Mouse (Mus musculus): ENCODE data around the gene Btbd10.

Gene Btbd10

DNA sequence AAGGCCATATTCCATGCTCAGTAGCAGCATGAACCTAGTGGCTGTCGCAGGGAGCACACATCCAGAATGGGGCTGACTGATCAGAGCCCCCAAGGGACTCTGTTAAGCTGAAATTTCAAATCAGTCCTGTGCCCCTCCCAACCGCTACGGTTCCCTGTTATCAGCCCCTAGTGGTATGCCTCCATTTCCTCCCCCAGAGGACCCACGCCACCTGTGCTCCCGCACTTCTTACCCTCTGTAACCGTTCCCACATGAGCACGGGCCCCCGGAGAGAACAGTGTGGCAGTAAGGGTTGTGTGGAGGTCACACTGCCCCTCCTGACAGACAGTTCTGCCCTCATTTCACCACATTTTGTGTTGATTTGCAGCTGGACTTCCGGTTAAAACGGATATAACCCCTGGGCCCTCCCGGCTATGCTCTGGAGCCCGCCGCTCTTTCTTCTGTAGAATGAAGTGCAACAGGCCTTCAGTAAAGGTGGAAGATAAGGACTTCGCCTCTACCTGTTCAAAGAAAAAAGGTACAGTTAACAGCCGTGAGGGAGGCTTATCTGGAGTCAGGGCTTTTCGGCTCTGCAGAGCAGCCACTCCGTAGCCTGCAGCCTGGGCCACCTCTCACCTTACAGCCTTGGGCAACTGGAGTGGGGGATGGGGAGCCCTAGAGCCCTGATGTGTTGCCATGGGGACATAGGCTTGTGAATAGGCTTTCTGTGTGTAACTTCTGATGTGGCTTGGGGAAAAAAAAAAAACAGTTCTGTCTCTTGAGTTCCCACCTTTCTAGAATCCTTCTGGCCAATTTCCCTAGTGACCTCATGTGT lies 73.9 kb downstream of the Btbd10 start:
- no peak for DNase-seq (ENCODE audit: low read depth, low spot score)

DNA sequence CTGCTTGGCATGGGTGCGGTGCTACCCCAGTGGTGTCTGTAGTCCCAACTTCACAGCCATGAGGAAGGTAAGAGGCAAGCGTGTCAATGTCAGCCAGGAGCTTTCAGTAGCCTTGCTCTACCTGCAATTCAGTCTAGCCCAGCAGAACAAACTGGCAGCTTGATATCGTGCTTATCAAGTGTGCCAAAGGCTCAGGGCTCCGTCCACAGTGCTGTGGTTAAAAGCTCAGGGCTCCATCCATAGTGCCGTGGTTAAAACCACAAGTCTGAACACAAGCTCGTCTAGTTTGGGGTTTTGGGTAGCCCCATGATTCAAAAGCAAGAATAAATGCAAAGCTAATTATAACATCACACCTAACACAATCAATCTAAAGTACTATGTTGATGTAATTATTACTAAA lies 74.6 kb downstream of the Btbd10 start:
- DNase-seq (ENCODE audit: low read depth, low spot score): no peak

DNA sequence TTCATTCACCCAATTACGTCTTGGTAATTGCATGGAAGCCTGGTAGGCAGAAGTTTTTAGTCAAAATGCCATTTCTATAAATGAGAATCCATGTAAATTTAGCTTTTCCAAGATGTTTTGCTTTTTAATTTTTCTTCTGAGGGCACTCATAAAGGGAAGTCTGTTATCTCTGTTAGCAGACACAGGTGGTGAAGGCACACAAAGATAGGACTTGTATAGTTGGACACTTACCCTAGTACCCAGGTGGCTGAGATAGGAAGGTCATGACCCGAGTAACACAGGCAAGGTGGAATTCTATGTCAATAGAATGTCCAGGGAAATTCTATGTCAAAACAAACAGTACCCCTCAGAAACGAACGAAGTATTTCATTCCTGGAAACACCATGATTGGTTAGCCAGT lies 77.0 kb downstream of the Btbd10 start:
- no peak for DNase-seq (ENCODE audit: low read depth, low spot score)

DNA sequence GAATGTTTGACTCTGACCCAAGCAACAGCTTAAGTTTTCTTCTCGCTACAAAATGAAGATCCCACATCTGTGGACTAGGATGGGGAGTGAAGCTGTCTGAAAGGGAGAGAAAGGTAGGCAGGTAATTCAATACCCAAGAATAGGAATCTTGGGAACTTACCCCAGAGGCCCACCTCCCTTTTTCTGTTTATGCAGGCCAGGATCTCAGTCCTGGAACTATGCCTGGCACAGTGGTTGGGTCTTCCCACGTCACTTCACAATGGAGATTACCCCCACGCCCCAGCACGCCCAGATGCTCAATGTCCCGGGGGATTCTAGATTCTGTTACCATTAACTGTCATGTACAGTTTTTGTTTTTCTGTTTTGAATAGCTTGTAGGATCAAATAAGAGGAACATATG lies 77.5 kb downstream of the Btbd10 start:
- no peak for DNase-seq (ENCODE audit: low read depth, low spot score)

DNA sequence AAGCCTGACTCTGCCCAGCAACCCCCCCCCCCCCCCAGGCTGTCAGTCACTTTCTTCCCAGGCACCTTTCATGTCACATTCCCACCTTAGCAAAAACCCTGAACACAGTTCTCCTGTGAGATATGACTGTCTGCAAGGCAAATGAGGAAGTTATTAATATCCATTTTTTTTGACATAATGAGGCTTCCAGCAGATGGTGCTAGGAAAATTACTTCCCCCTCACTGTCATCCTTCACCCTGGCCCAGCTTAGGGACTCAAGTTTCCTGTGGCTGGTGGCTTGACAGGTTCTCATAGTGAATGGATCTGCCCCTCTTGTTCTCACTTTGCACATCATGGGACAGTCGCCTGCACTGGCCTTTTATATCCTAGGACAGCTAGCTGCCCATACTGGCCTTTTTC lies 80.0 kb downstream of the Btbd10 start:
- DNase-seq (ENCODE audit: low read depth, low spot score): no peak

DNA sequence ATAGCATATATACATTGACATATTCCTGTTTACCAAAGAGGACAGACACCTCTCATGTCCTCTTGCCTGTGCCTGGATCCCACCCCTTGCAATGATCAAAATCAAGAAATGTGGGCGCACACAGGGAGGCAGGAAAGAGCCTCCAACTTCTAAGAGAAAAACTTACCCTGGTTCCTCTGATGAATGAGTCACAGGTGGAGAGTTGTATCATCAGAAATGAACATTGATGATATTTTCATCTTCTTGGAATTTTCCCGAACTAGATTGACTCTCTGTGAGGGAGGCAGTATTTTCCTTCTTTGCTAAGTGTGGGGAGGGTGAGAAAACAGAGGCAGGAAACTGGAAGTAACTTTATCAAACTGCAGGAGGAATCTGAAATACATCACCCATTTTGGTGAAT lies 83.8 kb downstream of the Btbd10 start:
- DNase-seq (ENCODE audit: low read depth, low spot score): no peak

DNA sequence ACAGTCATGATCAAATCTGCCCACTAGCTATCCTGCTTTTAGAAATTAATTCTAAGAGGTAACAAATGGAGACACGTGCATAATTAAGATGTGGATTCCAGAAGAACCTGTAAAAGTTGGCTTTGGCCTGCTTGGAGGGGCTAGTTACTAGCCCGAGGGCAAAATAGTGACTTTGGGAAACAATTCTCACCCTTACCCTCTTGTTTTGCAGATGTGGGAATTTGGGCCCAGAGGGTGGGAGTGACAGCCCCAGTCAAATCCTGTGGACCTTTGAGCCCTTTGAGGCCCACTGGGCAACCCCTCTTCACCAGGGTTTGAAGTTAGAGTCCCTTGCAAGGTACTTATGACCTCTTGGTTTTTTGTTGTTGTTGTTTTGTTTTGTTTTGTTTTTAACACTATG lies 89.9 kb downstream of the Btbd10 start:
- no peak for DNase-seq (ENCODE audit: low read depth, low spot score)

DNA sequence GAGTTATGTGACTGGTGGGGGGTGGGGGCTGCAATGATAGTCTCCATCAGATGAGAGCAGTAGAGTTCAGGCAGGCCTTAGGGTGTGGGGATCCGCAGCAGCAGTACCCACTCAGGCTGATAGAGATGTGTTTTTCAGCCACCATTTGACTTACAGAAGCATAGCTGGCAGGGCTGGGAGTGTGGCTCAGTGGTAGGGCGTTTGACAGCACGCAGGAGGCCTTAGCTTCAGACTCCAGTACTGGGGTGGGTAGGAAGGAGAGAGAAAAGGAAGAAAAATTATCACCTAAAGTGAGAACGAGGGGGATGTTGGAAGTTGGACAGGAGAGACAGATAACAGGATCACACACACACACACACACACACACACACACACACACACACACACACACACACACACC lies 90.7 kb downstream of the Btbd10 start:
- DNase-seq (ENCODE audit: low read depth, low spot score): no peak

DNA sequence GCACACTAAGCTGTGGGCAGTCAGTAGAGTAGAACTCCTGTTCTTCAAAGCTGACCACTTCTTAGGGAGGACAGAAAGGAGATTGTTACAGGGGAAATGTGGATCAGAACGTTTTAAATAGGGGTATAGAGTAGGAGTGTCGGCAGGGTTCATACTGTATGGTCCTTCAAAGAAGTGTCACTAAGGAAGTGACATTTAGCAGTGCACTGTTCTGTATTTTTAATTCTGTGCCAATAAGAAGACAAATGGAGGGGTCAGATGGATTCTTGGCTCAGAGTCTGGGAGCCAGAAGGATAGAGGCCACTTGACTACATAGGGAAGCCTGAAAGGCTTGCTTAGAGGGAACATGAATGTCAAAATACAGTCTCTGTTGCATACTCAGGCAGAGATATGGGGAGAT lies 91.9 kb downstream of the Btbd10 start:
- no peak for DNase-seq (ENCODE audit: low read depth, low spot score)

DNA sequence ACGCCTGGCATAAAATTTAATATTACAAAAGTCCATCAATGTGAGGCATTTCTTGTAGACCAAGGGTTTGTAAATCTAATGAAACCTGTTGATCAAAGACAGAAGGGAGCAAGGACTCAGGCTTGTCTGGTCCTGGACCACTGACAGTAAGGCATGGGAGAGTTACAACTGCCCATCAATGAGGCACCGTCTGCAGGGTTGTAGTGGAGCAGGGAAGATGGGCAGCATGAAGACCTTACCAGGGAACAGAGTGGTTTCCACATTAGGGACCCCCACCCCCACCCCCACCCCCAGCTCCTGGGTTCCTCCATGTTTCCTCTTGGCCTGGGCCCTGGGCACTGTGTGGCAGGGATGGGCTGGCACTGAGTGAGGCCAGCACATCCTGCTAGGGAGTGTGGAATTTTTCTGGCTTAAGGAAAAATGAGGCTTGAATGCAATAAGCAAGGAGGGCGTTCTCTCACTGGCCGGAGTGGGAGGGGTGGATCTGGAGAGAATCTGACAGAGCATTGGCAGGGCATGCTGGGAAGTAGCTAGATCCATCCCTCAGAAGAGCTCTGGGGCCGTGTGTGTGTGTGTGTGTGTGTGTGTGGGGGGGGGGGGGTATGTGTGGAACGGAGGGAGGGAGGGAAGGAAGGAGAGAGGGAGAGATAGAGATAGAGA lies 96.7 kb downstream of the Btbd10 start:
- DNase-seq (ENCODE audit: low read depth, low spot score): no peak

DNA sequence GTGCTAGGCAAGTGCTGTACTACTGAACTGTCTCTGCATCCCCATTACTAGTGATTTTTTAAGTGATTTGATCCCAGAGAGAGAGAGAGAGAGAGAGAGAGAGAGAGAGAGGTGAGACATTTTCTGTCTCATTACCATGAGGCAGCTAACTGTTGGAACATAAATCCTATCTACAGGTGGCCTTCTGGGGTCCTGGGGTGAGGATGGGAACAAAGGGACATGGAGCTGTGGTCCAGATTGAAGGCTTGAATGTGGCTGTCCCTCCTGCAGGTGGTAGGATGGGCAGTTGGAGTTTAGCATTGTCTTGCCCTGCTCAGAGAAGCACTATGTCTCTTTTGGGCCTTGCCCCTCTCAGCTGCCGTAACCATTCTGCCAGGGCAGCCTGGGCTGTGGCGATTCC lies 98.2 kb downstream of the Btbd10 start:
- no peak for DNase-seq (ENCODE audit: low read depth, low spot score)

DNA sequence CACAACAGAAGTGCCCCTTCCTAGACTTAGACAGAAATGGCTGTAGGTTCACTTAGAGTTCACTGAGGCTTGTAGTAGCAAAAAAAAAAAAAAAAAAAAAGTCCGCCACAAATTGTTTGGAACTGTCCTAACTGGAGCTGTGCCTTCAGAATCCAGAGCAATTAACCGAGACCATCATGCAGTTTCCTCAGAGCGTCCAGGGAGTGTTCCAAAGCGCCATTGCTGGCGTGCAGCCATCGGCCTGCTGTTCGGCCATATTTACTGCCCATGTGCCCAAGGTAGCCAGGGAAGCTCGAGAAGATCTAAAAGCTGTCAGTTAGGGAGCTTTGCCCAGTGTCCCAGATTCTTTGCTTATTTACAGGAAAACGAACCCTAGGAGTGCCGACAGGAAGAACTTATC lies 98.6 kb downstream of the Btbd10 start:
- DNase-seq (ENCODE audit: low read depth, low spot score): no peak

DNA sequence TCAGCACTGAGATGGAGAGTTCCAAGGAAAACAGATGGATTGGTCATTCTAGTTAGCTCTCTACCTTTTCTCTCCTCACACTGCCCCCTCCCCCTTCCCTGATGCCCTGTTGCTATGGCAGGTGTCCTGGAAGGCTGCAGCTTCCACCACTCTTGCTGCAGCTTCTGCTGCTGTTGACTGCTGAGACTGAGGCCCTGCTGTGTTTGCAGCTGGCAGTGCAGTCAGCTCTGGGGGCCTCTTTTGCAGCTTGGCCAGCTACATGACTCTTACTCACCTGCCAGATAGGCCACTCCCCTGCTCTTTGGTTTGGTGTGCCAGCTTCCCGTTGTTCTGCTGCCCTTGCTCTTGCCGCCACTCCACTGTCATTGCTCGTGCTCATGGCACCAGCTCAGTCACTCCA lies 99.3 kb downstream of the Btbd10 start:
- no peak for DNase-seq (ENCODE audit: low read depth, low spot score)

DNA sequence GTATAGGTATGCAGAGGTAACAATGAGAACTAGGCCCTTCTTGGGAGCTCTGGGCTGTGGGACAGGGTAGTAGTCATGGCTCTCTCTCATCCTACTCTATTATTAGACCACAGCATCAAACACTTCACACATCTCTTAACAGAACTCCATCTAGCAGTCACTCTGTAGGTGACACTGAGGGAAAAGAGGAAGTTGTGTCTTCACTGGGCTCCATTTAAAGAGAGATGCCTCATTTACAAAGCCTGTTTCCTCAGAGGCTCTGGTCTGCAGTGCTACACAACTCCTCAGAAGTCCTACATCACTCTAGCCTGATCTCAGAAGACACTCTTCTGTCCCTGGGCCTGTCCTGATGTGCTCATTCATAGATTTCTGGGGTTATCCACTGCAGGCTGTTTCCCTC lies 100.1 kb downstream of the Btbd10 start:
- DNase-seq (ENCODE audit: low read depth, low spot score): no peak

DNA sequence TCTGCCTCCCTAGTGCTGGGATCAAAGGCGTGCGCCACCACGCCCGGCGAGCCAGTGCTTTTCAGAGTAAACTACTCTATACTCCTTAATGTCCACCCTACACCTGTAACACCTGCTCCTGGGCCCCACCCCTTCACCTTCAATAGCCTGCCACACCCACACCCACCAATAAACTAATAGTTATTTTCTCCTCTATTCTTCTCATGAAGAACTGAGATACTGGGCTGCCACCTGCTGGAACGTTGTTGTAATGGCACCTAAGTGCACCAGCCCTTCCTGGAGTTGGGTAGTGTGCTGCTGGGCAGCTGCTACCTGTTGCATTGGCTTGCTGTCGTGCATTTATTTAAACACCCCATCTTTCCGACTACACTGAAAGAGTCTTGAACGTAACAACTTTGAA lies 100.9 kb downstream of the Btbd10 start:
- DNase-seq (ENCODE audit: low read depth, low spot score): peak; percentile 9

All from c-Kit-negative CD71-positive TER-119-positive erythroid progenitor cells, embryonic 14.5 days (primary cell).